Mouse (Mus musculus) frontal cortex, adult 2 months (tissue): ENCODE data around the gene Ccdc92b. TPM values are rescaled to one million over a fixed set of nuclear protein-coding genes. Genes with fewer than 3 reads are reported as not detected.

Experiments
- DNase-seq, 2 experiments: peaks; one replicate each; pipeline ENCODE4 v3.0.0; 2022; ENCODE audit warnings: low spot score in 1 of 2; ENCODE audit errors: extremely low spot score in 1 of 2
- polyA plus RNA-seq: library from polyadenylated mRNA; depleted of rRNA; stranded (reverse); fragments of >200 nt; gene quantifications from 2 replicates; pipeline ENCODE4 v1.2.3, GENCODE M21; 2012

Ccdc92b gene
- polyA plus RNA-seq, 1 experiment = 19.5 TPM

- DNase-seq = peak in 1 of 2 experiments; percentile 24
Observed at GRCm38 (mm10) chr11:74649647-74650551, 30.5 kb downstream of the Ccdc92b start.

GRCm38 (mm10) chr11:74650576-74651100, 31.2 kb downstream of the Ccdc92b start:
- DNase-seq = no peak

DNA sequence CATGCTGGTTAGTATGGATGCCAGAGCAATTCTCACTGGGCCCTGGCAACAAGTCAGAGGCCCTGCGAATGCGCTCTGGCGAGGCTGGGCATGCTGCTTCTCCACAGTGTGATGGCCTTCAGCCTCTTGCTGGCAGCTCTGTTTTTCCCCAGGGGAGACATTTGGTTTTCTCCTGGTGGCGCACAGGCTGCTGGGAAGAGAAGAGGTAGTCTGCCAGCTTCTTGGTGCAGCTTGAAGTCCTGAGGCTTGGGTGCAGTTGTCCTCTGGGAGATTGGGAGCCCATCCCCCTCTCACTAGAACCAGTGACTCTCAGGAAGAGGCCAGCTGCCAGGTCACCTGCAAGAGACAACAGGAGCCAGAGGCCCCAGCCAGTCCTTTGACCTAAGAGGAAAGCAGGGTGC, 33.4 kb downstream of the Ccdc92b start:
- DNase-seq = no peak

- no peak for DNase-seq
Observed at GRCm38 (mm10) chr11:74653385-74653784, 34.0 kb downstream of the Ccdc92b start.

DNA sequence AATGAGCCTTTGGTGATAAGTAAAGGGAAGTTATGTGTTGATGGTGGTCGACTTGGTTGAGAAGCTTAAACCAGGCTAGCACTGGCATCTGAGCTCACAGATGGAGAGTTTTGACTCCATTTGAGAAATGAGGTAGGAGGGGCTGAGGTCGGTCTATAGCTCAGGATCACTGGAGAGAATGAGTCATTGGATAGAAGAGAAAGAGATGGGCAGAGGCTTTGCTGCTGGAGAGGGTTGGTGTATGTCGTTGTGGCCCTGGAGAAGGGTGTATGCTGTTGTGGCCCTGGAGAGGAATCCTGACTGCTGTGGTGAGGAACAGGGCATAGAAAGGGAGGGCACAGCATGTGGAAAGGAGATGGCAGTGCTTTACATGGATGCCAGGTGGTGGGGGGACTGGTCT, 36.5 kb downstream of the Ccdc92b start:
- no peak for DNase-seq

DNA sequence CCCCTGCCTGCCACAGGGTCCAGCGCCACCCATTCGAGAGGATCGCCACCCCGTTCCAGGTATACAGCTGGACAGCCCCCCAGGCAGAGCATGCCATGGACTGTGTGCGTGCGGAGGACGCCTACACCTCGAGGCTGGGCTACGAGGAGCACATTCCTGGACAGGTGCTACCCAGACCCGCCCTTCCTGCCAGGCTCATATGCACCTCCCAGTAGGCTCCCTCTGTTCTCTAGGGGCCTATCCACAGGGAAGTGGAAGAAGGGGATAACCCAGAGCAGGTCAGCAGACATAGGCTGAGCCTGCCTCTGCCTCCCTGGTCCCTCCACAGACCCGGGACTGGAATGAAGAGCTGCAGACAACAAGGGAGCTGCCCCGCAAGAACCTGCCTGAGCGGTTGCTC, 40.9 kb downstream of the Ccdc92b start:
- DNase-seq = no peak

- DNase-seq = no peak
Observed at GRCm38 (mm10) chr11:74661641-74662040, 42.2 kb downstream of the Ccdc92b start.

- DNase-seq = no peak
Observed at GRCm38 (mm10) chr11:74662221-74662620, 42.8 kb downstream of the Ccdc92b start.

DNA sequence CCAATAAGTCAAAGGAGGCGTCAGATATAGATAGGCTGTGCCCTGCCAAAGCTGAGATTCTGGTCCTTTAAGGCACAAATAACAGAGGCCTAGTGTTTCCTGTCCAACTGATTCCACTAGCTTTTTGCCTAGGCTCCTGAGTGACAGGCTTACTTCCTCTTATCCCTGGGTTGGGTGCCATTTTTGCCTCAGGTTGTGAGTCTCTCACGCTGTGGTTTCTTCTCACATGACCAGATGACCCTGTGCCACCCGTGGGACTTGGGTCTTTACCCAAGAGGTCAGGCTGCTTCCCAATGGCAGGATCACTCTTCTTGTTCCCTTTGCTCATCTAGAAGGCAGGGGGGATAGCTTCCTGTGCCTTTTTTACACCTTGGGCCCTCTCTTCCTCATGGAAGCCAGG, 44.9 kb downstream of the Ccdc92b start:
- DNase-seq = no peak

- DNase-seq = no peak
Observed at GRCm38 (mm10) chr11:74664906-74665305, 45.5 kb downstream of the Ccdc92b start.

GRCm38 (mm10) chr11:74665631-74666283, 46.4 kb downstream of the Ccdc92b start:
- no peak for DNase-seq

DNA sequence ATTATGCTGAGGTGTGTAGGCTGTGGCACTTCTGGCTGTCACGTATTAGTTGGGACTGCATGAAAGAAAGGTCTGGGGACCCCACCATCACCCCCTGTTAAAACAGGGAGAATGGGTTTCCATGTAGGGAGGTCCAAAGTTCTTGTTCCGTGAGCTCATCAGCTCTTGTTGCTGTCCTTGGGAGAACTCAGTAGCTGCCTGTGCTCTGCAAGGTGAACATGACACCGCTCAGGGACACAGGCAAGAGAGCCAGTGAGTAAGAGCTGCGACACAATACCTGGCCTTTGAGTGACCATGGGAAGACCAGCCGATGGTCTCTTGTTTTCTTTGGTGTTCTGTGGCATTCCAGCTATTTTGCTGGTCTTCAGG, 46.9 kb downstream of the Ccdc92b start:
- DNase-seq = no peak

DNA sequence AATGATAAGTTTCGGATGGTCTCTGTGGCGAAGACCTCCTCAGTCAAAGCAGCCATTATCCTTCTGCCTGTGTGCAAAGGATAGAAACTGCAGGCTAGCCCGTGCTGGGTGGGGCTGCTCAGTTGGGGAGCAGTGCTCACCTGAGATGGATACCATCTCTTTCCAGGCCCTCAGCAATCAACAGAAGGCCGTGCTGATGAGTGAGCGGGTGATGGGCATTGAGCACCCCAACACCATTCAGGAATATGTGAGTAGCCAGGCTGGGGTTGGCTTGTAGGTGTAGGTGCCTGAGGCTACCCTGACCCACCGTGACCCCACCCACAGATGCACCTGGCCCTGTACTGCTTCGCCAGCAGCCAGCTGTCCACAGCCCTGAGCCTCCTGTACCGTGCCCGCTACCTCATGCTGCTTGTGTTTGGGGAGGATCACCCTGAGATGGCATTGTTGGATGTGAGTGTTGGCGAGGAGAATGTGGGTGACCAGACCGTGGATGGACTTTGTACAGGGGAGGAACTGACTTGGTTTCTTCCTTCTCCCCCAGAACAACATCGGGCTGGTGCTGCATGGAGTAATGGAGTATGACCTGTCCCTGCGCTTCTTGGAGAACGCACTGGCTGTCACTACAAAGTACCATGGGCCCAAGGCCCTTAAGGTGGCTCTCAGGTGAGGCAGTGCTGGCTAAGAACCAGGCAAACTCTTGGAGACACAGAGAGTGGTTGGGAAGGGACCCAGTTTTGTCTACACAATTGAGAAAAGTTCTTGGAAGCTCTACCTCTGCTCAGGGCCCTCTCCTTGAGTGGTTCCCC, 47.6 kb downstream of the Ccdc92b start:
- no peak for DNase-seq

- no peak for DNase-seq
Observed at GRCm38 (mm10) chr11:74667582-74668010, 48.2 kb downstream of the Ccdc92b start.

DNA sequence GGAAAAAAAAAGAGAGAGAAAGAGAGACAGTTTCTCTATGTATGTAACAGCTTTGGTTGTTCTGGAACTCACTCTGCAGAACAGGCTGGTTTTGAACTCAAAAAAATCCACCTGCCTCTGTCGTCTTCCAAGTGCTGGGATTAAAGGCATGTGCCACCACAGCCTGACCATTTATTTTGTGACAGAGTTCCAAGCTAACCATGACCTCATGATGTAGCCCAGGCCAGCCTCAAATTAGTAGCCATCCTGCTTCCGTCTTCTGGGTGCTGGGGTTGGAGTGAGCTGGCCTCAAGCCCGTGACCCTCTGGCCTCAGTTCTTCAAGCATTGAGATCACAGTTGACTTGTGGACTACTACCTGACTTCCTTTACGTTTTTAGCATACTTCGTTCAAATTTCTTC, 49.1 kb downstream of the Ccdc92b start:
- no peak for DNase-seq

- DNase-seq = no peak
Observed at GRCm38 (mm10) chr11:74668971-74669370, 49.6 kb downstream of the Ccdc92b start.

DNA sequence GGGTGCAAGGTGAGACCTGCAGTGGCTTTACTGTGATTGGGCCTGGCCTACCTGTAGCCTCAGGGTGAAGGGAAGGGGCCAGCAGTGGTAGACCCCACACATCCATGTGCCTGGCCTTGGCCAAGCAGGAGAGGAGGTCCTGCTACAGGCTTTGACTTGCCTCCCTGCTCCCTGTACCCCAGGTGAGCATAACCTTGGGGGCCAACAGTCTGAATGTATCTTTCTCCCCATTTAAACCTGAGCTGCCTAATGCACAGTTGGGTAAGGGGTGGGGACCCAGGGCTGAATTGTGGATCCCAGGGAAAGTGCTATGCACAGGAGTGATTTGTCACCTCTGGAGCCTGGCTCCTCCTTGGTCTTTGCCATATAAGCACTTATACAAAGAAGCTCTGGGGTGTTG, 50.7 kb downstream of the Ccdc92b start:
- no peak for DNase-seq

DNA sequence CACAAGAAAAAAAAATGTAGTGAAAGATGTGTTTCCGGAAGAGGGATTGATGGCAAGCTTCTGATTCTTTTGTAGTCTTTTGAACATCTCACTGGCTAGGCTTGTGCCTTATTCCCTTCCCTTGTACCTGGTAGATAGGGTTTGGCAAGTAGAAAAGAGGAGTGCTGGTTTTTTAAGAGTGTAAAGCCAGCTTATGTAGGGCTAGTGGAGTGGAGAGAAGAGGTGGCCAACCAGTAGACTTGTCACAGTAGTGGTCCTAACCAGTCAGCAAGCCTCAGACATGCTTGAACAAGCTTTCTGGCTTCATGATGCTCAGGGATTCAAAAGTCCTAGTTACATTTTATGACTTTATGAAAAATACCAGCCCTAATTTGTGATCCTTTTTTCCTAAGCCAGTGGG, 51.6 kb downstream of the Ccdc92b start:
- no peak for DNase-seq

GRCm38 (mm10) chr11:74671839-74672238, 52.4 kb downstream of the Ccdc92b start:
- DNase-seq = no peak

- DNase-seq = no peak
Observed at GRCm38 (mm10) chr11:74672901-74673513, 53.6 kb downstream of the Ccdc92b start.
